Mouse (Mus musculus) liver, embryonic 14.5 days (tissue): Measurements from ENCODE around the gene Ccdc148. TPM values are rescaled to one million over a fixed set of nuclear protein-coding genes. Genes with fewer than 3 reads are reported as not detected.

Source experiments
- ATAC-seq: fragments of 200-750 bp; cut with Nextera tagmentation; 2 replicates; pipeline ENCODE4 v1.8.0; 2017; ENCODE audit warnings: moderate number of reproducible peaks, mild to moderate bottlenecking, moderate library complexity; ENCODE audit not compliant: insufficient read depth
- DNase-seq, 3 experiments: peaks; one replicate each; pipeline ENCODE4 v3.0.0-alpha.2; 2012 to 2013; ENCODE audit warnings: low read depth in 3 of 3, low spot score in 3 of 3
- H3K27ac ChIP-seq: fragments of 300-500 bp; sonication (generic); 2 replicates; pipeline ENCODE4 v1.5.1; 2014; ENCODE audit warnings: moderate library complexity, mild to moderate bottlenecking, control low read depth, inconsistent platforms
- H3K27me3 ChIP-seq: fragments of 300-500 bp; sonication (generic); 2 replicates; pipeline ENCODE4 v1.6.1; 2014; ENCODE audit warnings: mild to moderate bottlenecking, low read length, moderate library complexity; ENCODE audit not compliant: control insufficient read depth, insufficient read depth
- H3K36me3 ChIP-seq: fragments of 300-500 bp; sonication (generic); replicated peaks from 2 replicates; pipeline ENCODE4 v1.6.1; 2014; ENCODE audit warnings: low read depth; ENCODE audit not compliant: control insufficient read depth, insufficient read depth
- H3K4me1 ChIP-seq, 2 experiments: fragments of 200-500 bp in 1 of 2; fragments of 300-500 bp in 1 of 2; sonication (generic) in 1 of 2; replicated peaks; 2 replicates each; pipeline ENCODE4 v1.6.1; 2012 to 2014; ENCODE audit warnings: antibody characterized with exemption in 1 of 2, inconsistent platforms in 1 of 2, low read length in 1 of 2; ENCODE audit not compliant: control insufficient read depth in 2 of 2, insufficient read depth in 2 of 2
- H3K4me2 ChIP-seq: fragments of 300-500 bp; sonication (generic); 2 replicates; pipeline ENCODE4 v1.6.1; 2014; ENCODE audit warnings: low read depth, mild to moderate bottlenecking, control low read depth, moderate library complexity
- H3K4me3 ChIP-seq, 2 experiments: fragments of 200-500 bp in 1 of 2; fragments of 300-500 bp in 1 of 2; sonication (generic) in 1 of 2; 2 replicates each; pipeline ENCODE4 v1.5.1; 2012 to 2014; ENCODE audit warnings: low read depth in 2 of 2, low read length in 2 of 2, mild to moderate bottlenecking in 2 of 2, control low read depth in 1 of 2, inconsistent platforms in 1 of 2, moderate library complexity in 1 of 2; ENCODE audit not compliant: insufficient read depth in 1 of 2
- H3K9ac ChIP-seq: fragments of 300-500 bp; sonication (generic); replicated peaks from 2 replicates; pipeline ENCODE4 v1.6.1; 2014; ENCODE audit warnings: mild to moderate bottlenecking, control low read depth, moderate library complexity
- H3K9me3 ChIP-seq: fragments of 300-500 bp; sonication (generic); 2 replicates; pipeline ENCODE4 v1.6.1; 2016; ENCODE audit warnings: low read length, mixed read lengths; ENCODE audit not compliant: control insufficient read depth
- CTCF ChIP-seq: IDR thresholded peaks from 2 replicates; pipeline ENCODE4 v1.5.1; 2016; ENCODE audit warnings: antibody characterized with exemption, low read depth, control low read depth
- EP300 ChIP-seq: IDR thresholded peaks from 2 replicates; pipeline ENCODE4 v1.6.1; 2016; ENCODE audit warnings: antibody characterized with exemption, low read depth
- WGBS: fragments of 180-500 bp; shearing (Covaris S2); extraction: QIAGEN DNeasy Blood & Tissue Kit; methylation state at CpG from one replicate; pipeline ENCODE4 v1.1.7; 2014; ENCODE audit not compliant: insufficient replicate concordance; 5-methylcytosine and 5-hydroxymethylcytosine counted together
- polyA plus RNA-seq, 2 experiments: library from polyadenylated mRNA; depleted of rRNA in 1 of 2; stranded (reverse) in 1 of 2; unstranded in 1 of 2; fragments of >200 nt; fragmentation: Nextera tagmentation in 1 of 2; extraction: Ambion mirVana in 1 of 2; gene quantifications; 2 replicates each; pipeline versions ENCODE4 v1.2.1 to v1.2.3; 2012 to 2014

Ccdc148 gene
- polyA plus RNA-seq, 2 experiments, result 0.20 to 0.26 TPM

GRCm38 (mm10) chr2:59055615-59056145, 104.8 kb downstream of the Ccdc148 start:
- no peak for TF ChIP-seq EP300
- TF ChIP-seq CTCF, result no peak
- no peaks in the 10 kb centered on the region for H3K27me3 ChIP-seq
- WGBS, result 64% methylated on average over 5 of the region's 5 CpGs
- H3K9ac ChIP-seq, result no peak overlapping the region
- no peaks in the 10 kb centered on the region for H3K9me3 ChIP-seq
- H3K36me3 ChIP-seq, result no peaks in the 10 kb centered on the region
- H3K4me3 ChIP-seq, result no peak overlapping the region
- H3K27ac ChIP-seq, result no peak overlapping the region
- ATAC-seq (no peak), DNase-seq (no peak)
- no peaks in the 10 kb centered on the region for H3K4me1 ChIP-seq
- H3K4me2 ChIP-seq, result no peak overlapping the region

DNA sequence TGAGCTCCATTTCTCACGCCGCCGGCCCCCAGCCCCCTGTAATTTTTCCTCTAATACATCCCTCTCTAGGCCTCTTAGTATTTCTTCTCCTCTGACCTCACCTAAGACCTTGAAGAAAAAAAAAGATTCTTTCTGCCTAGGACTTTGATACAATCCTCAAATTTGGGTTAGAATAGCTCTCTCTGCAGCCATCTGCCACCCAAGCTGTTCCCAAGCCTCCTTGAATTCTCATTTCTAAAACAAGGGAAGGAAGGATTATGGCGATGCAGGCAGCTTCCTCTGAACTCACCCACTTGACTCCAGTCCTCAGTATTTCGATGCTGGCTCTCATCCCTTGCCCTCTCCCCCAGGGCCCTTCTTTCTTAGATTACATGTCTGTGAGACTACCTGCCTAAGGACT, 106.1 kb downstream of the Ccdc148 start:
- 61% methylated on average over 5 of the region's 5 CpGs for WGBS
- Histone ChIP-seq H3K27me3 (no peaks in the 10 kb centered on the region), H3K27ac (no peak overlapping the region), H3K4me2 (no peak overlapping the region), H3K9me3 (no peaks in the 10 kb centered on the region), H3K9ac (no peak overlapping the region), H3K36me3 (no peaks in the 10 kb centered on the region), H3K4me3 (no peak overlapping the region), H3K4me1 (no peaks in the 10 kb centered on the region)
- no peak for TF ChIP-seq EP300
- no peak for TF ChIP-seq CTCF
- ATAC-seq (no peak), DNase-seq (no peak)

DNA sequence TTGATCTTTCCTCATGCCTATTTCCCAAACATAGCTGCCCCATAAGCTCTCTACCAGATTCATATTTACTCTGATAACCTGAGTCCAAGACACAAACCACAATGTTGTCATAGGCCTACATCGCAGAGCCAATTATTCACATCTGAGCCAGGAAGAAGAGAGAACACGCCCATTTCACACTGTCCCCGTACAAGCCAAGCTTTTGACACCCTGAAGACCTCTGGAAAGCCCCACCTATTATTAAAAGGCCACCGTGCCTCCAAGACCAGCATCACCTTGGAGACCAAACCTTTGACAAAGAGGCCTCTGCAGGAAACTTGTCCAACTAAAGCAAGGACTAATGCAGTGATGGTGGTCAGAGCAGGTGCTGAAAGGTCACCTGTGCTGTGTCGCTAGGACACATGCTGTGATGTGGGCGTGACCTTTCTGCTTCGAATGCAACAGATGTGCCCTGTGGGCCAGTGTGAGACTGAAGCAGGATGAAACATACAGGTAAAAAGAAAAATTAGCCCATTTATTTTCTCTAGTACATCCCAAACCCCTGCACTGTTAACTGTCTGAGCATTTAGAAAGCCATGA, 106.9 kb downstream of the Ccdc148 start:
- no peak for DNase-seq
- Histone ChIP-seq H3K9ac (no peak overlapping the region), H3K9me3 (no peaks in the 10 kb centered on the region), H3K36me3 (no peaks in the 10 kb centered on the region), H3K4me2 (no peak overlapping the region), H3K27ac (no peak overlapping the region), H3K4me1 (no peaks in the 10 kb centered on the region), H3K27me3 (no peaks in the 10 kb centered on the region), H3K4me3 (no peak overlapping the region)
- TF ChIP-seq EP300, result no peak
- no peak for TF ChIP-seq CTCF
- no peak for ATAC-seq
- 47% methylated on average over 7 of the region's 7 CpGs for WGBS

GRCm38 (mm10) chr2:59050245-59050824, 110.1 kb downstream of the Ccdc148 start:
- Histone ChIP-seq H3K27me3 (no peaks in the 10 kb centered on the region), H3K36me3 (no peaks in the 10 kb centered on the region), H3K4me2 (no peak overlapping the region), H3K4me3 (no peak overlapping the region), H3K4me1 (no peaks in the 10 kb centered on the region), H3K9me3 (no peaks in the 10 kb centered on the region), H3K27ac (no peak overlapping the region), H3K9ac (no peak overlapping the region)
- DNase-seq (no peak), ATAC-seq (no peak)
- TF ChIP-seq CTCF, result no peak
- TF ChIP-seq EP300, result no peak
- 55% methylated on average over 8 of the region's 8 CpGs for WGBS

DNA sequence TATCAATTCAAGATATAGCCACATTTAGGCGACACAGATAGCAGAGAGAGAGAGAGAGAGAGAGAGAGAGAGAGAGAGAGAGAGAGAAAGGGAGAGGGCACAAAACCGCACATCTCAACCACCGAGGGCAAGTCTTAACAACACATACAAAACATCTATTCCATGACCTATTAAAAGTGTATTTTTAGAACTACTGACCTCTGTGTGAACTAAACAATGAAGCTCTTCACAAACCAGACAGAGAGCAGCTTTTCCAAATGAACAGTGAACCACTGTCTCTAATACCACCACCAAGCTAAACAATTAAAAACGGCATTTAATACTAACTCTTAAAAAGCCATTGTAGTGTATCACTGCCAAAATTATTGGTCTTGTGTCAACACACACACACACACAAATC, 110.8 kb downstream of the Ccdc148 start:
- Histone ChIP-seq H3K27me3 (no peaks in the 10 kb centered on the region), H3K4me3 (no peak overlapping the region), H3K9me3 (no peaks in the 10 kb centered on the region), H3K36me3 (no peaks in the 10 kb centered on the region), H3K9ac (no peak overlapping the region), H3K27ac (no peak overlapping the region), H3K4me2 (no peak overlapping the region), H3K4me1 (no peaks in the 10 kb centered on the region)
- DNase-seq, result no peak
- TF ChIP-seq CTCF (no peak), EP300 (no peak)
- WGBS, result 61% methylated on average over 4 of the region's 4 CpGs
- no peak for ATAC-seq
